Mouse (Mus musculus) thymus, postnatal 10 days (tissue): Measurements from ENCODE around the gene Gatad2a.

Source experiments
- DNase-seq, 2 experiments: peaks; one replicate each; pipeline ENCODE4 v3.0.0; 2021; ENCODE audit warnings: low spot score in 2 of 2

Gatad2a gene

DNA sequence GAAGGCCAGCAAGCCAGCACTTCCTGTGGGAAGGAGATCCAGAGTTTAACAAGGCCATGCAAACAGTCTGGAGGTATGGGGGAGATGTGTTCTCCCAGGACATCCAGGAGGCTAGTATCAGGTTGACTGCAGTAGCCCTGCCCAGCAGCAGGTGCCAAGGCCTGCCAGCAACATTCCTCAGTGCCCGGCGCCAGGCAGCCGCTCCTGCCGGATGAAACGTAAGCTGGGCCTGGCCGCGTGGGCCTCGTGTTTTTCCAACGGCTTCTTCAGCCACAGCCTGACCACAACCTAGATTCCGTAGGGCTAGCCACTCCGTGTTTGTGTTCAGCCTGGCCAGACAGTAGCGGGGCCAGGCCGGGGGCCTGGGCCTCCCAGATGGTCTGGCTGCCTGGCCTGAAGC is 121.5 kb downstream of the Gatad2a start:
- no peak for DNase-seq

GRCm38 (mm10) chr8:69874155-69874554 is 122.0 kb downstream of the Gatad2a start:
- peak in 1 of 2 experiments; percentile 47 for DNase-seq

DNA sequence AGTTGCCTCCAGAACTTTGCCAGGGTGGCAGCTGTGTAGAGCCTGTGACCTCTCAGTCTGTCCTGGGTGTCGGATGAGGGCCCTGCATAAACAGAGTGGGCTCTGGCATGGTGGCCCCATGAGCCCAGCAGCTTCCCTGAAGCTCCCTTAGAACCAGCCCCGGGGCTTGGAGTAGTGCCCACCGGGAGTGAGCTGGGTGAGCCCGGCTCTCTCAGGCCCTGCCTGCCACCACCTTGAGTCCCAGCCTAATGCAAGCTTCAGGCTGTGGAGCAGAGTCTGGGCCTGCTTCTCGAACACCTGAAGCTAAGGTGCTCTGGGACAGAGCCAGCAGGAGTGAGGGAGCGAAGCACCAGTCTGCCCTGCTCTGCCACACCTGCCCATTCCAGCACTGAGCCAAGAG is 125.3 kb downstream of the Gatad2a start:
- DNase-seq, result no peak

GRCm38 (mm10) chr8:69870003-69870765 is 126.0 kb downstream of the Gatad2a start:
- DNase-seq, result no peak

DNA sequence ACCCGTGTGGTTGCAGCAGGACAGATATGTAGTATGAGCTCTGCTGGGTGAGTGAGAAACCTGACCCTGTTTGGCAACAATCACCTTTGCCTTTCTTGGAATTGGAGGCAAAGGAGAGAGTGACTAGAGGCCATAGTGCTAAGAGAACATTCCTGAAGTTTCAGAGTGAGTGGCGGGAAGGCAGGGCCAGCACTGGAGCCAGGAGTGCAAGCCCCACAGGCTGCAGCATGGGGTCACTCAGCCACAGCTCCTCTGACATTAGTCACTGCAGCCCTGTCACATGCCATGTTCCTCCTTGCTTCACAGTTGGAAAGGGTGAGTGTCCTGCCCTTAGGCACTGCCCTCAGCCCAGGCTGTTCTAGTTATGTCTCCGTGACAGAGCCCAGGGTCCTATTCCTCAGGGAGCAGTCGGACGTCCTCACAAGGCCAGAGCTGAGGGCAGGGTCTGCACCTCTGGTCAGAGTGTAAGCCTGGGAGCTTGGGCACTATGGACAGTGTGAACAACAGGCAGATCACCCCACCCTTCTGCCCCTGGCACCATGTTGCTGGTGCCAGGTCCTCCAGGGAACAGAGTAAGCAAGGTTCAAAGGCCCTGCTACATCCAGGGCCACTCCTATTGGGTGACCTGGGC is 128.4 kb downstream of the Gatad2a start:
- DNase-seq, result no peak

DNA sequence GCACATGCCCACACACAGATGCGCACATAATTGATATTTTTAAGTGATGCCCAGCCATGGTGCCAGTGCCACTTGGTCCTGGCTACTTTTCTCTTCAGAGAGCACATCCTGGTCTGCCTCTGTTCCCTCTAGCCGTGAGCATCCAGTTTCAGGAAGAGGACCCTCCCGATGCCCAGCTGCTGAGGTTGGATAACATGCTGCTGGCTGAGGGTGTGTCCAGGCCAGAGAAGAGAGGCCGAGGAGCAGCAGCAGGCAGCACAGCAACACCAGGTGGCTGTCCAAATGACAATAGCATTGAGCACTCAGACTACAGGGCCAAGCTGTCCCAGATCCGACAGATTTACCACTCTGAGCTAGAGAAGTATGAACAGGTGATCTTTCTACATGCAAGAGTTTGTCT is 132.0 kb downstream of the Gatad2a start:
- DNase-seq, result no peak

- DNase-seq, result no peak
Observed at GRCm38 (mm10) chr8:69863387-69864020, 132.7 kb downstream of the Gatad2a start.

- DNase-seq, result no peak
Observed at GRCm38 (mm10) chr8:69861251-69861650, 134.9 kb downstream of the Gatad2a start.

GRCm38 (mm10) chr8:69860807-69861206 is 135.4 kb downstream of the Gatad2a start:
- DNase-seq, result no peak
